Mouse (Mus musculus): Measurements from ENCODE around the gene Nbl1.

DNA sequence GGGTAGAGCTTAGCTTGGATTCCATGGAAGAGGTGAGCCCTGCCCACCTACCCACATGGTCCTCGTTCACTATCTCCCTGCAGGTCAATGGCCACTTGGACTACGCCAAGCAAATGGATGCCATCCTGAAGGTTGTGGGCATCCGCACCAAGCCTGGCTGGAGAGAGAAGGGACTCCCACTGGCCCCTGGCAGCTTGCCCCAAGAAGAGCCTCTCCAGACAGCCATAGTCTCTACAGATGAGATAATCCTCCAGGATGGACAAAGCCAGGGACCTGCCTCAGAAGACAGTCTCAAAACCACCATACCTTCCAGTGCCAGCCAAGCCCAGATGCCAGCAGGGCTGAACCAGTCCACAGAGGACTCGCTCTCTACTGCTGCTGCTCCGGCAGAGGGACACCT is 34.8 kb downstream of the Nbl1 start:
- TF ChIP-seq POLR2A (IDR thresholded peaks at IDR 0.05; ENCODE audit: insufficient read depth, low read depth, low read length): no peak
- no peak for TF ChIP-seq CTCF (IDR thresholded peaks at IDR 0.05)
